Mouse (Mus musculus) skeletal muscle tissue, postnatal 0 days (tissue): ENCODE data around the gene Mme. TPM values are rescaled to one million over a fixed set of nuclear protein-coding genes. Genes with fewer than 3 reads are reported as not detected.

Source experiments
- polyA plus RNA-seq: library from polyadenylated mRNA; unstranded; fragments of >200 nt; fragmentation: Nextera tagmentation; extraction: Ambion mirVana; gene quantifications from 2 replicates; pipeline ENCODE4 v1.2.1, GENCODE M21; 2015

The Mme gene
- polyA plus RNA-seq, result 1.7 and 2.1 TPM in 2 replicates

GRCm38 (mm10) chr3:63241099-63241587 is at the start of gene Mme:
Gene Mme (plus strand): TSS chr3:63241537.

Other genes starting within 250 kb of the Mme start
- gene Gm34302, start 242.3 kb downstream of the Mme start, polyA plus RNA-seq, result 22.2 and 23.7 TPM in 2 replicates